Mouse (Mus musculus): ENCODE results near the gene Chdh. TPM values are rescaled to one million over a fixed set of nuclear protein-coding genes. Genes with fewer than 3 reads are reported as not detected.

Gene Chdh
- total RNA-seq, 2 experiments from 2014 or later = 0.32 to 0.54 TPM

- DNase-seq (ENCODE audit: low spot score in 2 of 2) = no peak
Measured at GRCm38 (mm10) chr14:30011886-30012560, 3.2 kb downstream of the Chdh start.

- no peak for DNase-seq (ENCODE audit: low spot score in 2 of 2)
Measured at GRCm38 (mm10) chr14:30014487-30014886, 5.7 kb downstream of the Chdh start.

- DNase-seq (ENCODE audit: low spot score in 2 of 2) = no peak
Measured at GRCm38 (mm10) chr14:30015008-30015407, 6.2 kb downstream of the Chdh start.

GRCm38 (mm10) chr14:30016666-30017065 is 7.8 kb downstream of the Chdh start:
- DNase-seq (ENCODE audit: low spot score in 2 of 2) = no peak

- no peak for DNase-seq (ENCODE audit: low spot score in 2 of 2)
Measured at GRCm38 (mm10) chr14:30017794-30018462, 9.1 kb downstream of the Chdh start.

- no peak for DNase-seq (ENCODE audit: low spot score in 2 of 2)
Measured at GRCm38 (mm10) chr14:30018463-30018801, 9.6 kb downstream of the Chdh start.

- no peak for DNase-seq (ENCODE audit: low spot score in 2 of 2)
Measured at GRCm38 (mm10) chr14:30018846-30019245, 10.0 kb downstream of the Chdh start.

- no peak for DNase-seq (ENCODE audit: low spot score in 2 of 2)
Measured at GRCm38 (mm10) chr14:30019375-30019774, 10.6 kb downstream of the Chdh start.

GRCm38 (mm10) chr14:30019792-30020575 is 11.2 kb downstream of the Chdh start:
- DNase-seq (ENCODE audit: low spot score in 2 of 2) = no peak

- no peak for DNase-seq (ENCODE audit: low spot score in 2 of 2)
Measured at GRCm38 (mm10) chr14:30022471-30022870, 13.6 kb downstream of the Chdh start.

- DNase-seq (ENCODE audit: low spot score in 2 of 2) = no peak
Measured at GRCm38 (mm10) chr14:30024387-30024786, 15.6 kb downstream of the Chdh start.

- DNase-seq (ENCODE audit: low spot score in 2 of 2) = no peak
Measured at GRCm38 (mm10) chr14:30027378-30027777, 18.6 kb downstream of the Chdh start.

GRCm38 (mm10) chr14:30033405-30033804 is 24.6 kb downstream of the Chdh start:
- DNase-seq (ENCODE audit: low spot score in 2 of 2) = no peak

GRCm38 (mm10) chr14:30038431-30038830 is 29.6 kb downstream of the Chdh start:
- no peak for DNase-seq (ENCODE audit: low spot score in 2 of 2)

GRCm38 (mm10) chr14:30039413-30039812 is 30.6 kb downstream of the Chdh start:
- no peak for DNase-seq (ENCODE audit: low spot score in 2 of 2)

GRCm38 (mm10) chr14:30041836-30042235 is 33.0 kb downstream of the Chdh start:
- no peak for DNase-seq (ENCODE audit: low spot score in 2 of 2)

- DNase-seq (ENCODE audit: low spot score in 2 of 2) = no peak
Measured at GRCm38 (mm10) chr14:30043356-30043940, 34.6 kb downstream of the Chdh start.

GRCm38 (mm10) chr14:30045239-30045638 is 36.4 kb downstream of the Chdh start:
- DNase-seq (ENCODE audit: low spot score in 2 of 2) = no peak

GRCm38 (mm10) chr14:30045704-30046220 is 36.9 kb downstream of the Chdh start:
- no peak for DNase-seq (ENCODE audit: low spot score in 2 of 2)

GRCm38 (mm10) chr14:30046976-30047375 is 38.2 kb downstream of the Chdh start:
- no peak for DNase-seq (ENCODE audit: low spot score in 2 of 2)

- DNase-seq (ENCODE audit: low spot score in 2 of 2) = no peak
Measured at GRCm38 (mm10) chr14:30048049-30048448, 39.2 kb downstream of the Chdh start.

GRCm38 (mm10) chr14:30050280-30050679 is 41.5 kb downstream of the Chdh start:
- DNase-seq (ENCODE audit: low spot score in 2 of 2) = no peak
